ENCODE assay signal across 8 mouse cellular contexts in genomic region chr6:127336681-127337397, GRCm38 (mm10).
A peak's percentile ranks its signal among the peaks of the same experiment; 100 is the strongest.
DNase-seq lines count a peak whose midpoint lies in the region; TF ChIP-seq lines count a peak whose summit lies in the region.

No protein-coding gene starts in this region.

- no peaks in the 10 kb centered on the region for H3K4me1 ChIP-seq in kidney, adult 2 months (ENCODE audit: control insufficient read depth, insufficient read depth, low read length)

- DNase-seq in layer of hippocampus, adult 2 months (ENCODE audit: low spot score in 2 of 2), result peak in 1 of 2 experiments; percentile 33
- DNase-seq in layer of hippocampus, postnatal 14 days (ENCODE audit: low spot score in 2 of 2), result no peak
- DNase-seq in adrenal gland, postnatal 36 days, result peak; percentile 42 to 62
- DNase-seq in frontal cortex, postnatal 36 days (ENCODE audit: low spot score in 2 of 2), result peak; percentile 33 to 57
- peak; percentile 37 for DNase-seq in liver
- DNase-seq in right cerebral cortex, postnatal 4 days, result peak; percentile 16
- no peak for DNase-seq in gastrocnemius, postnatal 10 days
- no peak for DNase-seq in kidney, adult 2 months

- TF ChIP-seq POLR2A in kidney, adult 2 months (IDR thresholded peaks at IDR 0.05; ENCODE audit: low read depth, low read length), result no peak

- H3K36me3 ChIP-seq in kidney, adult 2 months (ENCODE audit: control insufficient read depth, insufficient read depth, low read length), result no peaks in the 10 kb centered on the region

- H3K27me3 ChIP-seq in kidney, adult 2 months (replicated peaks; ENCODE audit: control insufficient read depth, insufficient read depth, low read length), result no peaks in the 10 kb centered on the region

- TF ChIP-seq CTCF in layer of hippocampus, adult 2 months (conservative IDR thresholded peaks at IDR 0.05), result no peak
- TF ChIP-seq CTCF in kidney, adult 2 months (conservative IDR thresholded peaks at IDR 0.05; ENCODE audit: insufficient read depth, insufficient read length, low read depth, low read length), result no peak

- peak overlapping the region; percentile 66 for H3K27ac ChIP-seq in layer of hippocampus, adult 2 months
- H3K27ac ChIP-seq in kidney, adult 2 months (ENCODE audit: insufficient read depth, low read depth, low read length), result no peak overlapping the region

- WGBS in kidney, adult 2 months, result 52% methylated on average over 15 of the region's 15 CpGs

- H3K4me3 ChIP-seq in layer of hippocampus, adult 2 months, result no peak overlapping the region
- H3K4me3 ChIP-seq in kidney, adult 2 months (ENCODE audit: insufficient read depth, low read depth, low read length), result no peak overlapping the region

Comparison
In these comparisons a context has a peak if more than half of its experiments do, and no peak if none do; other contexts are left out.
1. DNase-seq: peak in adrenal gland, postnatal 36 days (2 of 2), frontal cortex, postnatal 36 days (2 of 2), liver (single experiment) and right cerebral cortex, postnatal 4 days (single experiment); none in layer of hippocampus, postnatal 14 days (0 of 2), gastrocnemius, postnatal 10 days (single experiment) and kidney, adult 2 months (single experiment).